Mouse (Mus musculus): ENCODE results near the gene Thoc3.

- no peak for TF ChIP-seq CTCF (IDR thresholded peaks at IDR 0.05; ENCODE audit: control insufficient read depth, insufficient read depth, insufficient read length)
- TF ChIP-seq FOSL1 (IDR thresholded peaks at IDR 0.05; ENCODE audit: insufficient read depth, low read length, poor library complexity, severe bottlenecking), result no peak
- TF ChIP-seq MAX (IDR thresholded peaks at IDR 0.05), result no peak
- TF ChIP-seq CEBPB (IDR thresholded peaks at IDR 0.05; ENCODE audit: low read depth), result no peak
- TF ChIP-seq USF1 (IDR thresholded peaks at IDR 0.05; ENCODE audit: low read depth), result no peak
- TF ChIP-seq MYOG (IDR thresholded peaks at IDR 0.05; ENCODE audit: control insufficient read depth, extremely low read depth, insufficient read length), result no peak
- no peak for TF ChIP-seq MYOD1 (IDR thresholded peaks at IDR 0.05; ENCODE audit: control insufficient read depth, insufficient read length, low read depth)
Measured at GRCm38 (mm10) chr13:54504611-54505260, 36.1 kb upstream of the Thoc3 start.

Measured in C2C12 (cell line).